Mouse (Mus musculus) midbrain, embryonic 13.5 days (tissue): ENCODE measurements around the gene Kif2b. TPM values are rescaled to one million over a fixed set of nuclear protein-coding genes. Genes with fewer than 3 reads are reported as not detected.

ENCODE experiments used
- ATAC-seq: fragments of 200-750 bp; cut with Nextera tagmentation; 2 replicates; pipeline ENCODE4 v1.8.0; 2017; ENCODE audit warnings: mild to moderate bottlenecking, moderate TSS enrichment, moderate library complexity
- H3K27ac ChIP-seq: fragments of 300-500 bp; sonication (generic); 2 replicates; pipeline ENCODE4 v1.5.1; 2015; ENCODE audit warnings: inconsistent platforms, mild to moderate bottlenecking, moderate library complexity
- H3K27me3 ChIP-seq: fragments of 300-500 bp; sonication (generic); 2 replicates; pipeline ENCODE4 v1.6.1; 2015; ENCODE audit warnings: mild to moderate bottlenecking, inconsistent platforms
- H3K36me3 ChIP-seq: fragments of 300-500 bp; sonication (generic); 2 replicates; pipeline ENCODE4 v1.6.1; 2015; ENCODE audit warnings: mild to moderate bottlenecking, inconsistent platforms
- H3K4me1 ChIP-seq: fragments of 300-500 bp; sonication (generic); replicated peaks from 2 replicates; pipeline ENCODE4 v1.6.1; 2015; ENCODE audit warnings: inconsistent platforms
- H3K4me2 ChIP-seq: fragments of 300-500 bp; sonication (generic); replicated peaks from 2 replicates; pipeline ENCODE4 v1.6.1; 2015; ENCODE audit warnings: moderate library complexity, mild to moderate bottlenecking, inconsistent platforms
- H3K4me3 ChIP-seq: fragments of 300-500 bp; sonication (generic); replicated peaks from 2 replicates; pipeline ENCODE4 v1.5.1; 2015; ENCODE audit warnings: mild to moderate bottlenecking, inconsistent platforms
- H3K9ac ChIP-seq: fragments of 300-500 bp; sonication (generic); replicated peaks from 2 replicates; pipeline ENCODE4 v1.6.1; 2015; ENCODE audit warnings: mild to moderate bottlenecking, inconsistent platforms
- H3K9me3 ChIP-seq: fragments of 300-500 bp; sonication (generic); 2 replicates; pipeline ENCODE4 v1.6.1; 2016; ENCODE audit warnings: mild to moderate bottlenecking, inconsistent platforms
- WGBS: fragments of 180-500 bp; shearing (Covaris S2); methylation state at CpG from one replicate; pipeline ENCODE4 v1.1.7; 2015; 5-methylcytosine and 5-hydroxymethylcytosine counted together
- polyA plus RNA-seq: library from polyadenylated mRNA; unstranded; fragments of >200 nt; fragmentation: Nextera tagmentation; extraction: Ambion mirVana; gene quantifications from 2 replicates; pipeline ENCODE4 v1.2.1, GENCODE M21; 2015

Gene Kif2b
- polyA plus RNA-seq, result not detected in 2 replicates

DNA sequence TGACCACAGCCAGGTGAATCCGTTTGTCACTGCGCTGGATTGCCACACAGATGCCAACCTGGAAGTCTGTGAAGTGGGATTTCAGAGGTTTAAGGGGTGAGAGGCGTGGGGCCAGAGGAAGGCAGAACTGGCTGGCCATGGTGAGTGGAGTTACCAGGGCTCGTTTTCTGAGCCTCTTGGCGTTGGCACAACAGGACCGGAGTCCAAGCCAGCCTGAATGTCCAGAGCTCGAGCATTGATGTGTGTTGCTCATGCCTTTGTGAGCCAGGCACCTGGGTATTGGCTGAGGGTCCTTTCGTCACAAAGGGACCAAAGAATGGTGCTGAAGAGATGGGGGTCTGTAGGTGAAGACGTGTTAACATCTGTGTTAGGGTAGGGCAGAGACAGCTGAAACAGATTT, at the start of gene Kif2b:
TSS of gene Kif2b (minus strand) at position 242 of the 400 bp plus-strand sequence.
- H3K9me3 ChIP-seq, result no peaks in the 10 kb centered on the region
- no peaks in the 10 kb centered on the region for H3K4me1 ChIP-seq
- no peak within 1 kb of the TSS for H3K4me3 ChIP-seq
- ATAC-seq, result no peak
- 87% methylated on average over 9 of the region's 9 CpGs for WGBS
- no peak within 1 kb of the TSS for H3K4me2 ChIP-seq
- no peaks in the 10 kb centered on the region for H3K27me3 ChIP-seq
- no peaks in the 10 kb centered on the region for H3K36me3 ChIP-seq
- no peak within 1 kb of the TSS for H3K9ac ChIP-seq
- H3K27ac ChIP-seq, result no peak within 1 kb of the TSS

DNA sequence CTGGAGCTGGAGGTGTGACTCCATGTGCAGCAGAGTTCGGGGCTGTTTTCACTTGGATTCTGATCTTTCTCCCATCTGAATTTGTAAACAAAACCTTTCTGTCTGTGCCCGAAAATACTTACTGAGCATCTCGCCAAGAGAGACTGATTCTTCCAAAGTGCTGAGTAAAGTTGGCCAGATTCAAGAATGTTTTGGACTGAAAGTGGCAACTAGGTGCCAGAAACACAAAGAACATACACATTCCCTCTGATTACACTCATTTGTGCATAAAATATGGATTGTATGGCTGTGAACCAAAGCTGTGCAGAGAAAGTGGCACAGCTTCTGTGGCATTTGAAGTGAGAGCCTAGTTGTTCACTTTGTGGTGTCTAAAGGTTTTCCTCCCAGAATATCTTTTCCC, 15.7 kb upstream of the Kif2b start:
- Histone ChIP-seq H3K27me3 (no peaks in the 10 kb centered on the region), H3K4me1 (no peaks in the 10 kb centered on the region), H3K27ac (no peak overlapping the region), H3K4me3 (no peak overlapping the region), H3K9me3 (no peaks in the 10 kb centered on the region), H3K9ac (no peak overlapping the region), H3K4me2 (no peak overlapping the region), H3K36me3 (no peaks in the 10 kb centered on the region)
- no peak for ATAC-seq
- 85% methylated on average over 3 of the region's 3 CpGs for WGBS

DNA sequence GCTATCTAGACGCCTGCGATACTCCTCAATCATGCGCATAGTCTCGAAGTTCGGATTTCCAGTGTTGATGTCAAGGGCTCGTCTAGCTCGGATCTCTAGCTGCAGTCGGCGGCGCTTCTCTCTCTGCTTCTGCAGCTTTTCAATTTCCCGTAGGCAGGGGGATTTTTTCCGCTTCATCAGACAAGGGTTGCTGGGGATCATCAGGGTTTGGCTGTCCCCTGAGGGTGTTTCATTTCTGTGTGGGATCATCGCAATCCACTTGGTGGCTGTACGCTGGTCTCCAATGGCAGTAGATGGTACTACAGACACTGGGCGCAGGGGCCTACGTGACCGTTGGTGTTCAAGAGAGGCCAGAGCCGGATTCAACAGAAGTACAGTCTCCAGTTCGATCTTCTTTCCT, 502 bp downstream of the Kif2b start:
- Histone ChIP-seq H3K9ac (no peak overlapping the region), H3K4me1 (no peaks in the 10 kb centered on the region), H3K9me3 (no peaks in the 10 kb centered on the region), H3K4me2 (no peak overlapping the region), H3K27ac (no peak overlapping the region), H3K36me3 (no peaks in the 10 kb centered on the region), H3K4me3 (no peak overlapping the region), H3K27me3 (no peaks in the 10 kb centered on the region)
- WGBS, result 86% methylated on average over 19 of the region's 19 CpGs
- ATAC-seq, result no peak

DNA sequence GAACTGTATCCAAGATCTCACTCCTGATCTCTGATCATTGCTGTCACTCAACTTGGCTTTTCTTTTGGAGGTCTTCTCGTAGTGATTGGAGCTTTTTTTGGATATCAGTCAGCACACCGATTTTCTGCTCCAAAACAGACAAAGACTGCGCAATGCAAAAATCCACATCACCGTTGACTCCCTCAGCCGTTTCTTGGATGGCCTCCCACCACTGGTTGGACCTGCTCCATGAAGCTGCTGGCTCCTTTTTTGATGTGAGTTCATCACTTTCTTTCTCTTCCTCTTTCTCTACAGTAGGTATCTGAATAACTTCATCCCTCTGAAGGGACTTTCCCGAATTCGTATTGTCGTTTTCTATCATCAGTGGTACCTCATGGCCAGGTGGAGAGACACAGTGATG, 2.0 kb downstream of the Kif2b start:
- no peaks in the 10 kb centered on the region for H3K36me3 ChIP-seq
- H3K27me3 ChIP-seq, result no peaks in the 10 kb centered on the region
- H3K4me2 ChIP-seq, result no peak overlapping the region
- WGBS, result 94% methylated on average over 8 of the region's 8 CpGs
- no peak overlapping the region for H3K9ac ChIP-seq
- ATAC-seq, result no peak
- no peak overlapping the region for H3K4me3 ChIP-seq
- no peaks in the 10 kb centered on the region for H3K9me3 ChIP-seq
- no peak overlapping the region for H3K27ac ChIP-seq
- no peaks in the 10 kb centered on the region for H3K4me1 ChIP-seq

DNA sequence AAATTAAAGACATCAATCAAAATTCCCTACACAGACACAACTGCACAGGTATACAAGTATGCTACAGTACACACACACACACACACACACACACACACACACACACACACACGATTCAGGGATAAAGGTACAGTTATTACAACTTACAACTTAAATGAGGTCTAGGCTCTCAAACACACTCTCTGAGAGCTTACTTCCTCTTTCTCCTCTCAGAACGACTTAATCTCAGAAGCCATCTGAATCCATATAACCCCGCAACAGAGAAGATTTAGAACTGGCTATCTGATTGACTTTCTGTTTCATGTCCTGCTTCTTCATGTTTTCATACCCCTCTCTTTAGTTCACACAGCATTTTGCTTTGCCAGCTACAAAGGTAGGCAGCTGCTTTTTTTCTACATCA, 2.9 kb downstream of the Kif2b start:
- H3K9ac ChIP-seq, result no peak overlapping the region
- 75% methylated on average over 3 of the region's 3 CpGs for WGBS
- H3K9me3 ChIP-seq, result no peaks in the 10 kb centered on the region
- H3K27ac ChIP-seq, result no peak overlapping the region
- no peaks in the 10 kb centered on the region for H3K4me1 ChIP-seq
- no peak overlapping the region for H3K4me2 ChIP-seq
- H3K4me3 ChIP-seq, result no peak overlapping the region
- no peak for ATAC-seq
- no peaks in the 10 kb centered on the region for H3K27me3 ChIP-seq
- no peaks in the 10 kb centered on the region for H3K36me3 ChIP-seq

DNA sequence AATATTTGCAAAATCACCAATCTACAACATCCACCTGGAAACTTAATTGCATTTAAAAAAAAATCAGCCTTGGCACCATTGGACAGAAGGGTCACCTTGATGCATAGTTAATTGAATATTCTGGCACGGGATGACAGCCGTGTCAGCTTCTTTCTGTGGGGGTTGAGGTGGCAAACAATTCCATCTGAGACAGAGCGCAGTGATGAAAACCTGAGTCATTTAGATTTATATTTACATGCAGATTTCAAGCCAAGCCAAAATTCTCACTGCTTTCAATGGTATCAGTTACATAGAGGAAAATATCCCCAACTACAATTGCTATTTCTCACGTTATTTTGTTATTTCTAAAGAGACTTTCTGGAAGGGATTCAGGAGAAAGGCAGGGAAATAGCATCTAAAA, 46.6 kb downstream of the Kif2b start:
- 74% methylated on average over 4 of the region's 4 CpGs for WGBS
- Histone ChIP-seq H3K4me3 (no peak overlapping the region), H3K27ac (no peak overlapping the region), H3K4me2 (no peak overlapping the region), H3K9me3 (no peaks in the 10 kb centered on the region), H3K4me1 (no peaks in the 10 kb centered on the region), H3K9ac (no peak overlapping the region), H3K36me3 (no peaks in the 10 kb centered on the region), H3K27me3 (no peaks in the 10 kb centered on the region)
- no peak for ATAC-seq
